Mouse (Mus musculus) forebrain, embryonic 14.5 days (tissue): ENCODE measurements around the gene Mrpl51. TPM values are rescaled to one million over a fixed set of nuclear protein-coding genes. Genes with fewer than 3 reads are reported as not detected.
A peak's percentile ranks its signal among the peaks of the same experiment; 100 is the strongest.

Experiments used
- ATAC-seq: fragments of 200-750 bp; cut with Nextera tagmentation; 2 replicates; pipeline ENCODE4 v1.8.0; 2017; ENCODE audit warnings: mild to moderate bottlenecking, moderate library complexity
- DNase-seq: peaks from one replicate; pipeline ENCODE4 v3.0.0-alpha.2; 2015; ENCODE audit warnings: low spot score
- H3K27ac ChIP-seq: fragments of 300-500 bp; sonication (generic); 2 replicates; pipeline ENCODE4 v1.5.1; 2014; ENCODE audit warnings: low read depth, mild to moderate bottlenecking, control low read depth, low read length, moderate library complexity
- H3K27me3 ChIP-seq: fragments of 300-500 bp; sonication (generic); replicated peaks from 2 replicates; pipeline ENCODE4 v1.6.1; 2014; ENCODE audit warnings: low read length, control low read depth, mixed read lengths; ENCODE audit not compliant: control insufficient read depth, insufficient read depth
- H3K36me3 ChIP-seq: fragments of 300-500 bp; sonication (generic); 2 replicates; pipeline ENCODE4 v1.6.1; 2014; ENCODE audit warnings: low read length, control low read depth; ENCODE audit not compliant: control insufficient read depth, insufficient read depth
- H3K4me1 ChIP-seq: fragments of 300-500 bp; sonication (generic); 2 replicates; pipeline ENCODE4 v1.6.1; 2014; ENCODE audit warnings: antibody characterized with exemption, low read length, control low read depth; ENCODE audit not compliant: control insufficient read depth, insufficient read depth
- H3K4me2 ChIP-seq: fragments of 300-500 bp; sonication (generic); 2 replicates; pipeline ENCODE4 v1.6.1; 2014; ENCODE audit warnings: mild to moderate bottlenecking, control low read depth, low read length
- H3K4me3 ChIP-seq: fragments of 300-500 bp; sonication (generic); 2 replicates; pipeline ENCODE4 v1.5.1; 2014; ENCODE audit warnings: low read depth, low read length, control low read depth
- H3K9ac ChIP-seq: fragments of 300-500 bp; sonication (generic); 2 replicates; pipeline ENCODE4 v1.6.1; 2014; ENCODE audit warnings: mild to moderate bottlenecking, low read length, control low read depth, moderate library complexity
- H3K9me3 ChIP-seq: fragments of 300-500 bp; sonication (generic); replicated peaks from 2 replicates; pipeline ENCODE4 v1.6.1; 2016; ENCODE audit warnings: low read length, control low read depth, mixed read lengths; ENCODE audit not compliant: control insufficient read depth
- WGBS: fragments of 180-500 bp; shearing (Covaris S2); extraction: QIAGEN DNeasy Blood & Tissue Kit; methylation state at CpG from one replicate; pipeline ENCODE4 v1.1.7; 2014; 5-methylcytosine and 5-hydroxymethylcytosine counted together
- polyA plus RNA-seq: library from polyadenylated mRNA; unstranded; fragments of >200 nt; fragmentation: Nextera tagmentation; extraction: Ambion mirVana; gene quantifications from 2 replicates; pipeline ENCODE4 v1.2.1, GENCODE M21; 2014

Mrpl51 gene
- polyA plus RNA-seq, 1 experiment from 2014 or later, result 179 TPM

- Histone ChIP-seq H3K4me1 (peaks cover 5% of the 10 kb centered on the region), H3K36me3 (peaks cover 20% of the 10 kb centered on the region), H3K9me3 (no peaks in the 10 kb centered on the region), H3K27me3 (no peaks in the 10 kb centered on the region), H3K9ac (0 out of 2 replicates have a peak overlapping the region, but pooled peaks have one; percentile 8), H3K27ac (no peak overlapping the region), H3K4me3 (no peak overlapping the region), H3K4me2 (no peak overlapping the region)
- DNase-seq, result no peak
- ATAC-seq, result no peak
- 35% methylated on average over 1 of the region's 1 CpGs for WGBS
Observed at GRCm38 (mm10) chr6:125195541-125196075, 4.0 kb downstream of the Mrpl51 start.

DNA sequence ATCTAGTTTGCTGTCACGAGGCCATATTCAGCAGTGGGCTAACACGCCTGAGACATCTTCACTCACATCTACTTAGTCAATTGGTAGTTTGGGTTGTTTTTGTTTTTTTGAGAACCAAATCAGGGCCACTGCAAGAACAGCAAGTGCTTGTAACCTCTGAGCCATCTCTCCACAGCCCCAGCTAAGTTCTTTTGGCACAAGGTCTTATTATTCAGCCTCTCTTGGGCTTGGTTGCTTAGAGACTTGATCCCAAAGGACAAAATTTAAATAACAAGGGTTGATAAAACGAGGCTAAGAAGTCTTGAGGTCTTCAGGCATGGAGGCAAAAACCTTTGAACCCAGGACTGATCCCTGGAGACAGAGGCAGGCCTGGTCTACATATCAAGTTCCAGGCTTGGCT, 4.7 kb downstream of the Mrpl51 start:
- H3K9me3 ChIP-seq, result no peaks in the 10 kb centered on the region
- no peak overlapping the region for H3K4me3 ChIP-seq
- H3K27me3 ChIP-seq, result no peaks in the 10 kb centered on the region
- H3K27ac ChIP-seq, result no peak overlapping the region
- H3K4me2 ChIP-seq, result no peak overlapping the region
- peaks cover 5% of the 10 kb centered on the region for H3K4me1 ChIP-seq
- peaks cover 20% of the 10 kb centered on the region for H3K36me3 ChIP-seq
- ATAC-seq (no peak), DNase-seq (no peak)
- 40% methylated on average over 3 of the region's 3 CpGs for WGBS
- H3K9ac ChIP-seq, result no peak overlapping the region

GRCm38 (mm10) chr6:125197166-125197565, 5.6 kb downstream of the Mrpl51 start:
- peaks cover 20% of the 10 kb centered on the region for H3K36me3 ChIP-seq
- H3K4me2 ChIP-seq, result no peak overlapping the region
- no peak overlapping the region for H3K27ac ChIP-seq
- H3K9ac ChIP-seq, result no peak overlapping the region
- no peaks in the 10 kb centered on the region for H3K9me3 ChIP-seq
- WGBS, result 85% methylated on average over 5 of the region's 5 CpGs
- DNase-seq, result no peak
- no peak overlapping the region for H3K4me3 ChIP-seq
- H3K27me3 ChIP-seq, result no peaks in the 10 kb centered on the region
- H3K4me1 ChIP-seq, result peaks cover 5% of the 10 kb centered on the region
- no peak for ATAC-seq

DNA sequence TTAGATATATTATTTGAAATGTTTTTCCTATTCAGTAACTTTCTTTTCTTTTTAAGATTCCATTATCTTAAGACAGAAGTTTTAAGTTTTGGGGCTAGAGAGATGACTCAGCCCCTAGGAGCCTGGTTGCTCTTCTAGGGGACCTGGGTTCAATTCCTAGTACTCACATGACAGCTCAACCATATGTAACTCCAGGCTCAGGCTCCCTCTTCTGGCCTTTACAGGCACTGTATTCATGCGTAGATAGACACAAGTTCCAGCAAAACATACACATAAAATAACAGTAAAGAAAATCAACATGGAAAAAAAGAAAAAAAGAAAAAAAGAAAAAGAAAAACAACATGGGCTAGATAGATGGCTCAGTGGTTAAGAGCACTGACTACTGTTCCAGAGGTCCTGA, 18.8 kb downstream of the Mrpl51 start:
- Histone ChIP-seq H3K9me3 (no peaks in the 10 kb centered on the region), H3K36me3 (no peaks in the 10 kb centered on the region), H3K27ac (no peak overlapping the region), H3K9ac (no peak overlapping the region), H3K4me3 (no peak overlapping the region), H3K4me1 (no peaks in the 10 kb centered on the region), H3K27me3 (0 out of 2 replicates have a peak, but pooled peaks cover 3% of the 10 kb centered on the region), H3K4me2 (no peak overlapping the region)
- ATAC-seq (no peak), DNase-seq (no peak)
- 86% methylated on average over 1 of the region's 1 CpGs for WGBS

- Histone ChIP-seq H3K9me3 (no peaks in the 10 kb centered on the region), H3K4me1 (peaks cover 4% of the 10 kb centered on the region; the same call in 1 of the 2 replicates), H3K36me3 (no peaks in the 10 kb centered on the region), H3K27me3 (0 out of 2 replicates have a peak, but pooled peaks cover 3% of the 10 kb centered on the region), H3K9ac (no peak overlapping the region), H3K27ac (no peak overlapping the region), H3K4me3 (no peak overlapping the region), H3K4me2 (no peak overlapping the region)
- WGBS, result 53% methylated on average over 2 of the region's 2 CpGs
- ATAC-seq (no peak), DNase-seq (no peak)
Observed at GRCm38 (mm10) chr6:125212621-125213020, 21.0 kb downstream of the Mrpl51 start.

GRCm38 (mm10) chr6:125213129-125213528, 21.5 kb downstream of the Mrpl51 start:
- H3K27ac ChIP-seq, result no peak overlapping the region
- no peak overlapping the region for H3K4me3 ChIP-seq
- 76% methylated on average over 6 of the region's 6 CpGs for WGBS
- H3K4me2 ChIP-seq, result no peak overlapping the region
- 0 out of 2 replicates have a peak, but pooled peaks cover 3% of the 10 kb centered on the region for H3K27me3 ChIP-seq
- H3K4me1 ChIP-seq, result peaks cover 4% of the 10 kb centered on the region; the same call in 1 of the 2 replicates
- DNase-seq, result no peak
- ATAC-seq, result no peak
- H3K9me3 ChIP-seq, result no peaks in the 10 kb centered on the region
- no peaks in the 10 kb centered on the region for H3K36me3 ChIP-seq
- no peak overlapping the region for H3K9ac ChIP-seq

DNA sequence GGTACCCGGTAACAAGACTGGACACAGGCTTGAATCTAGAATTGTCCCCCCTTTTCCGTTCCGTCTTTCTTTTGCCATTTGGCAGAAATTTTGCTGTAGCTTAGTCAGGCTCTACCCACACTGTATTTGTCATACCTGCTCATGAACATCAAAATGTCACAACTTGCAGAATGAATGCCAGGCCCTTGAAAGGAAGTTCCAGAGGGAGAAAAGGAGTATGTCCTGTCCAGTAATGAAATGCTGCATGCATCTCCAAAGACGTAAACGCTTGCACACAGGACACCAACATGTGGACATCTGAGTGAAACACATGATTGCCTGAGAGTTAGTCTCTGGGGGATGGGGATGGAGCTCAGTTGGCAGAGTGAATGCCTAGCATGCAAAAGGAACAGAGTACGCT, 22.1 kb downstream of the Mrpl51 start:
- 0 out of 2 replicates have a peak, but pooled peaks cover 3% of the 10 kb centered on the region for H3K27me3 ChIP-seq
- no peak overlapping the region for H3K4me3 ChIP-seq
- no peak overlapping the region for H3K9ac ChIP-seq
- peaks cover 4% of the 10 kb centered on the region; the same call in 1 of the 2 replicates for H3K4me1 ChIP-seq
- H3K36me3 ChIP-seq, result no peaks in the 10 kb centered on the region
- no peak for ATAC-seq
- no peaks in the 10 kb centered on the region for H3K9me3 ChIP-seq
- H3K4me2 ChIP-seq, result no peak overlapping the region
- 87% methylated on average over 6 of the region's 6 CpGs for WGBS
- H3K27ac ChIP-seq, result no peak overlapping the region
- no peak for DNase-seq

- WGBS, result under 1% methylated on average over 48 of the region's 48 CpGs
- Histone ChIP-seq H3K4me2 (peak within 1 kb of the TSS; percentile 97), H3K27me3 (0 out of 2 replicates have a peak, but pooled peaks cover 3% of the 10 kb centered on the region), H3K9ac (peak within 1 kb of the TSS; percentile 80), H3K4me3 (peak within 1 kb of the TSS; percentile 63), H3K36me3 (no peaks in the 10 kb centered on the region), H3K27ac (peak within 1 kb of the TSS; percentile 63; the same call in 1 of the 2 replicates), H3K9me3 (no peaks in the 10 kb centered on the region), H3K4me1 (peaks cover 4% of the 10 kb centered on the region; the same call in 1 of the 2 replicates)
- peak; percentile 98 for DNase-seq
- peak; percentile 97 for ATAC-seq
Observed at GRCm38 (mm10) chr6:125215148-125215954, 23.8 kb downstream of the Mrpl51 start, which contains the start of gene Vamp1. TSS of gene Vamp1 (plus strand) at chr6:125215551.

DNA sequence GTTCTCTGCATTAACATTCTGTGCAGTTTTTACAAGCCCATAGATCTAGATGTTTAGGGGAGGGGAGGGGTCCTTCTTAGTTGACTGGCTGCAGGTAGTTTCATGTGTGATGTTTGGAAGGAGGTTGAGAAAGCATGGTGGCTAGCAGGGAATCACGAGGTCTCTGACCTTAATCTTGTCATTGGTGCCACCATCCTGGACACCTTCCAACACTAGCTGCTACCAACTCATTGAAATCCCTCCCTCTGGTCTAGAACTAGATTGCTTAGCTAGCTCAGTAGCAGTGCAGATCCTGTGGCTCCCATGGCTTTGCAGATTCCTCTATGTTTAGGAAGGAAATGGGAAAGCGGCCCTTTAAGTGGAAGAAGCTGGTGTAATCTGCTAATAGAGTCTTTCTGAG, 25.3 kb downstream of the Mrpl51 start:
- no peak for DNase-seq
- no peak overlapping the region for H3K9ac ChIP-seq
- H3K4me2 ChIP-seq, result no peak overlapping the region
- no peaks in the 10 kb centered on the region for H3K36me3 ChIP-seq
- H3K9me3 ChIP-seq, result no peaks in the 10 kb centered on the region
- H3K27me3 ChIP-seq, result 0 out of 2 replicates have a peak, but pooled peaks cover 3% of the 10 kb centered on the region
- H3K27ac ChIP-seq, result no peak overlapping the region
- H3K4me3 ChIP-seq, result no peak overlapping the region
- peaks cover 4% of the 10 kb centered on the region; the same call in 1 of the 2 replicates for H3K4me1 ChIP-seq
- 88% methylated on average over 2 of the region's 2 CpGs for WGBS
- ATAC-seq, result no peak
